Mouse (Mus musculus) midbrain, embryonic 15.5 days (tissue): ENCODE measurements around the gene Tmem95. TPM values are rescaled to one million over a fixed set of nuclear protein-coding genes. Genes with fewer than 3 reads are reported as not detected.
"Not testable (repeated sequence)": the region's sequence is repeated elsewhere in the genome, so short reads cannot be mapped to it uniquely, and the experiment has no call there.

ENCODE experiments used
- ATAC-seq: fragments of 200-750 bp; cut with Nextera tagmentation; replicated peaks from 2 replicates; pipeline ENCODE4 v1.8.0; 2017; ENCODE audit warnings: moderate TSS enrichment
- H3K27ac ChIP-seq: fragments of 300-500 bp; sonication (generic); 2 replicates; pipeline ENCODE4 v1.5.1; 2015; ENCODE audit warnings: mild to moderate bottlenecking, inconsistent platforms
- H3K27me3 ChIP-seq: fragments of 300-500 bp; sonication (generic); replicated peaks from 2 replicates; pipeline ENCODE4 v1.6.1; 2015; ENCODE audit warnings: inconsistent platforms
- H3K36me3 ChIP-seq: fragments of 300-500 bp; sonication (generic); replicated peaks from 2 replicates; pipeline ENCODE4 v1.6.1; 2015; ENCODE audit warnings: inconsistent platforms
- H3K4me1 ChIP-seq: fragments of 300-500 bp; sonication (generic); 2 replicates; pipeline ENCODE4 v1.6.1; 2015; ENCODE audit warnings: inconsistent platforms
- H3K4me2 ChIP-seq: fragments of 300-500 bp; sonication (generic); 2 replicates; pipeline ENCODE4 v1.6.1; 2015; ENCODE audit warnings: inconsistent platforms, mild to moderate bottlenecking, moderate library complexity
- H3K4me3 ChIP-seq: fragments of 300-500 bp; sonication (generic); 2 replicates; pipeline ENCODE4 v1.5.1; 2015; ENCODE audit warnings: mild to moderate bottlenecking, inconsistent platforms
- H3K9ac ChIP-seq: fragments of 300-500 bp; sonication (generic); 2 replicates; pipeline ENCODE4 v1.6.1; 2015; ENCODE audit warnings: mild to moderate bottlenecking, inconsistent platforms
- H3K9me3 ChIP-seq: fragments of 300-500 bp; sonication (generic); 2 replicates; pipeline ENCODE4 v1.6.1; 2016; ENCODE audit warnings: inconsistent platforms
- WGBS: fragments of 180-500 bp; shearing (Covaris S2); methylation state at CpG from one replicate; pipeline ENCODE4 v1.1.7; 2015; ENCODE audit warnings: mixed read lengths; 5-methylcytosine and 5-hydroxymethylcytosine counted together
- polyA plus RNA-seq: library from polyadenylated mRNA; unstranded; fragments of >200 nt; fragmentation: Nextera tagmentation; extraction: Ambion mirVana; gene quantifications from 2 replicates; pipeline ENCODE4 v1.2.1, GENCODE M21; 2015

Gene Tmem95
- polyA plus RNA-seq, 1 experiment from 2014 or later = not detected

DNA sequence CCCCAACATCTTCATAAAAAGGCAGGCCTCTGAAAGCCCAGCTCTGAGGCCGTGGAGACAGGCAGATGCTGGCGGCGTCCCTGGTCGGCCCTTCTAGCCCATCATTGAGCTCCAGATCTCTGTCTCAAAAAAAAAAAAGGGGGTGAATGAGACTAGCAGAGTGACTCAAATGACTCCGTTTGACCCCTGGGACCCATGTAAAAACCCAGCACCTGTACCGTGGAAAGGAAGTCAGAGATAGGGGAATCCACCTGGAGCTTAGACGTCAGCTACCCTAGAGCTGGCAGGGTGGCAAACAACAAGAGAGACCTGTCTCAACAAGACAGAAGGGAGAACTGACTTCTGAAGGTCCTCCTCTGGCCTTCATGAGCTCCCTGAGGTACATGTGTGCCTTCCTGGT is 6.0 kb downstream of the Tmem95 start:
- H3K27ac ChIP-seq = no peak overlapping the region
- no peaks in the 10 kb centered on the region for H3K27me3 ChIP-seq
- 90% methylated on average over 7 of the region's 7 CpGs for WGBS
- H3K9me3 ChIP-seq = no peaks in the 10 kb centered on the region
- no peak overlapping the region for H3K4me3 ChIP-seq
- no peaks in the 10 kb centered on the region for H3K4me1 ChIP-seq
- no peak overlapping the region for H3K4me2 ChIP-seq
- no peaks in the 10 kb centered on the region for H3K36me3 ChIP-seq
- H3K9ac ChIP-seq = no peak overlapping the region
- no peak for ATAC-seq

DNA sequence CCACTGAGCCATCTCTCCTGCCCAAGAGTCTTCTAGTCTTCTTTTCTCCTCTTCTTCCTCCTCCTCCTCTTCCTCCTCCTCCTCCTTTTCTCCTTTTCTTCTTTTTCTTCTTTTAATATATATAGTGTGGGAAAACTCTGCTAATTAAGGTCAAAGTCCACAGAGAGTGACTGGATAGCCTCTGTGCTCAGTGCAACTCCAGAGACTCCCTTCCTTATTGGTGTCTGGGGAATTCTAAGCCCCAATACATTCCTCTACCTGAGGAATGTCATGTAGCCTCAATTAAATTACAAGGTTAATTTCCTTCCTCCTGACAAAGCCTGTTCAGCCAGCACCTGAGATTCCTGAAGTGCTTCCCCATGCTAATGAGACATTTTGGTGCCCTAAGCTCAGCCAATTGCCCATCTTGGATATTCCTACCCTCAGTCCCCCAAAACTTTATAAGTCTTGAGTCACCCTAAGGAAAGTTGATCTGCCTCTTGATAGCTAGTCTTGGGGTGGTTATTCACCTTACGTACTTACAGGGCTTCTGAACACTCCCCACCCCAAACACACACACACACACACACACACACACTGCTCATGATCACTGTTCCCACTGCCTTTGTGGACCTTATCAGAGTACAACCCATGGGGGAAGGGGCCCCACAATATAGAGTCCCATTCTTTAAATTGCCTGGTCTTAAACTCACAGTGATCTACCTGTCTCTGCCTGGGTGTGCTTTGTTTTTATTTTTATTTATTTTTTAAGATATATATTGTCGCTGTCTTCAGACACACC is 7.3 kb downstream of the Tmem95 start:
- Histone ChIP-seq H3K27ac (no peak overlapping the region), H3K9me3 (no peaks in the 10 kb centered on the region), H3K36me3 (no peaks in the 10 kb centered on the region), H3K9ac (no peak overlapping the region), H3K4me3 (no peak overlapping the region), H3K4me2 (no peak overlapping the region), H3K4me1 (no peaks in the 10 kb centered on the region), H3K27me3 (no peaks in the 10 kb centered on the region)
- ATAC-seq = no peak
- WGBS = 99% methylated on average over 2 of the region's 2 CpGs

DNA sequence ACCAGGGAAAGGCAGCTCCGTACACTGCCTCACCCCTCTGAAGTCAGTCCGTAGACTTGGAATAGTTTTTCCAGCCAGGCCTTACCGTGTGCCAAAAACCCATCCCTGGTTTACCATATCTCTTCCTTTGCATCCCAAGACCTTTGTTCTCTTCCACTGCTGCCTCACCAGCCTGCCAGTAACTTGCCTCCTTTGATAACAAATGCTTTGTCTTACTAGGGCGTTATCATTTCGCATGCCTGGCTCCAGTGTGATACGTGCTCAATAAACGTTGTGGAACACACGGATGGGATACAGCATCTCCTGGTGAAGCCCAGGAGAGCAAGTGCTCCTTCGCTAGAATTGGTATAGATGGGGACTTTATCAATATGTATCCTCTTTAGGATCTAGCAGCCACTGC is 10.5 kb downstream of the Tmem95 start:
- WGBS = 74% methylated on average over 9 of the region's 9 CpGs
- no peak for ATAC-seq
- Histone ChIP-seq H3K27me3 (no peaks in the 10 kb centered on the region), H3K4me1 (no peaks in the 10 kb centered on the region), H3K9me3 (no peaks in the 10 kb centered on the region), H3K9ac (no peak overlapping the region), H3K4me3 (no peak overlapping the region), H3K27ac (no peak overlapping the region), H3K36me3 (no peaks in the 10 kb centered on the region), H3K4me2 (no peak overlapping the region)

DNA sequence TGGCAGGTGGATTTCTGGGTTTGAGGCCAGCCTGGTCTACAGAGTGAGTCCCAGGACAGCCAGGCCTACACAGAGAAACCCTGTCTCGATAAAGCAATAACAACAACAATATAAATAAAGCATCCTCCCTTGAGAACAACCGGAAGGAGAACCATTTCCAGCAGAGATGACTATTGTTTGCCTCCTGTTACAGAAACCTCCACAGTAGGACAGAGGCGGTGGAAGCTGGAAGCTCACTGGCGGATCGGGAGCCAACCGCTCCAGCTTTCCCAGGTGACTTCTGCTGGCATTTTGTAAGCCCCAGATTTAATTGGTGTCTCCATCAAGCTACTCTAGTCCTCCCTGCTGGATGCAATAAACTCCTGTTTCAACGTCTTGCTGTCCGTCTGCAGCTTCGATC is 12.3 kb downstream of the Tmem95 start:
- Histone ChIP-seq H3K4me1 (no peaks in the 10 kb centered on the region), H3K9me3 (no peaks in the 10 kb centered on the region), H3K27ac (no peak overlapping the region), H3K36me3 (no peaks in the 10 kb centered on the region), H3K27me3 (no peaks in the 10 kb centered on the region), H3K4me3 (no peak overlapping the region), H3K4me2 (no peak overlapping the region), H3K9ac (no peak overlapping the region)
- ATAC-seq = no peak
- WGBS = 76% methylated on average over 9 of the region's 9 CpGs

DNA sequence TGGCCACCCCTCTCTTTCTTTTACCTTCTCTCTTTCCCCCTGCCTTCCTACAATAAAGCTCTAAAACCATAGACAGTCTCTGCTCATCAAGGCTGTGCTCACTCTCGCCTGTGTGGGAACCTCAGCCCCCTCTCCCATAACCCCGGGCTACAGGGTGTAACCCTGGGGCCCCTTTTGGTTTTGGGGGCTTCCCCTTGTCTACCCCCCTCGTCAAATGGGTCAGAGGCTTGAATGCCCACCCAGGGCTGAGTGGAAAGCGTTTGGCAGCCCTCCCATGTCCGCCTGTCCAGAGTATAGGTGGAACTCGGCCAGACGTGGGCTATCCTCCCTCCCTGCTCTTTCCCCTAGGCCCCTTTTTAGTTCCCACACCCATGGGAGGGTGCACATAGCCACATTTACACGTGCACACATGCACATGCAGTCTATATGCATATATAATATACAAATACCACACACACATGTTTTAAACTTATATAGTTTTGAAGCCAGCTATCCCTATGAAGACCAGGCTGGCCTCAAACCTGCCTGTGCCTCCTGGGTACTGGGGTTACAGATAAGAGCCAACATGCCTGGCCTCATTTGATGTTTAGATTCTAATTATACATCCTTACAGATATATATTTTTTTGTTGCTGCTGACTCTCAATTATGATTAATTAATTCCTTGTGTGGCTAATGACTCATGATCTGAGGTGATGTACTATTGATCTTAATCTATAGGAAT is 13.5 kb downstream of the Tmem95 start:
- WGBS = 53% methylated on average over 8 of the region's 8 CpGs
- no peaks in the 10 kb centered on the region for H3K36me3 ChIP-seq
- no peak overlapping the region for H3K9ac ChIP-seq
- H3K4me3 ChIP-seq = no peak overlapping the region
- H3K9me3 ChIP-seq = no peaks in the 10 kb centered on the region
- no peak for ATAC-seq
- no peak overlapping the region for H3K27ac ChIP-seq
- no peak overlapping the region for H3K4me2 ChIP-seq
- peaks cover 2% of the 10 kb centered on the region; the same call in 1 of the 2 replicates for H3K27me3 ChIP-seq
- no peaks in the 10 kb centered on the region for H3K4me1 ChIP-seq

DNA sequence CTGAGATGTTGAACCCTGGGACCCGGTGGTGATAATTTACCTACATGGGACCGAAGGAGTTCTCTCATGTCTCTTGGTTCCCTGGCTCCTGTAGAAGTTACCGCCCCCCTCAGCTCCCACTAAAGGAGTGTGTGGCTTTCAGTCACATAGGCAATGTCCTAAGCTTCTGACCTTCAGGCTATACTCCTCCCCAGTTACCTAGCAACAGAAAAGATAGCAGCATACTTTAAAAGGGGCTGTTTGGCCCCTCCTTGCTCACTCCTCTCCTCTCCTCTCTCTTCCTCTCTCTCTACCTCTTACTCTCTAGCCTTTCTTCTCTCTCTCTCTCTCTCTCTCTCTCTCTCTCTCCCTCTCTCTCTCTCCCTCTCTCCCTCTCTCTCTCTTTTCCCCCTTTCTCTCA is 14.1 kb downstream of the Tmem95 start:
- not testable (repeated sequence) for H3K4me1 ChIP-seq, H3K9ac ChIP-seq
- 87% methylated on average over 3 of the region's 3 CpGs for WGBS

DNA sequence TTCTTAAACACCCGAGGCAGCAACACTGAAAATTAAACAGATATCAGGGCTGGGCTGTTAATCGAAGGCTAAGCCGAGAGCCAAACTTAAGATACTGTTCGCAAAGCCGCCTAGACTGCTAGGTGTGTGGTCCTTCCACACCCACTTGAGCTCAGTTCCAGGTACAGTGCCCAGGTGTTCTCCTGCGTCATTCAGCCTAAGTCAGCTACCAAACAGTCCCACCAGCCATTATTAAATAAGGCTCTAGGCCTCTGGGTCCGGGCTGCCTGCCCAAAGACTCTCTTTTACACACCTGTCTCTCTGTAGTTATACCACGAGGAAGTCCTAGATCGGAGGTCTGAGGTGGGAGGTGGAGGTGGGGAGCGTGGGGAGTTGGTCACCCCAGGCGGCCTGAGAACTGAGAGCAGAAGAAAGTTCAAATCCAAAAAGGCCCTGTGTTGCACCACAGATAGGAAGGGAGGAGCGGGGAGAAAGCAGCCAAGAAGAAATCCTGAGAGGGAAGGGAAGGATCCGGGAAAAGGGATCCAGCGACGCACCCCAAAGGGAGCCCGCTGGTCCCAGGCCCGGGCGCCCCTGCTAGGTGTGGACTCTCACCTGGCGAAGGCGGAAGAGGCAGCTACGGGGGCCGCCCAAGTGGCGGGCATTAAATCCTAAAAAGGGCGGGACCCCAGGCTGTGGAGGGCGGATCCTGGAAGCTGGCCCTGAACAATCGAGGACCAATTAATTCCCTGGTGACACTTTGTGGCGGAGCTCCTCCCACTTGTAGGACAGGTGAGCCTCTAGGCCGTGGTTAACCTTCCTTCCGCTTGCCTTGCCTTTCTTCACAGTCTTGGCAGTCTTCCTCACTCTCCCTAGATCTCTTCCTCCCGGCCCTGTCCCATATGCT is 19.5 kb downstream of the Tmem95 start, which contains the start of gene Tnk1:
Gene Tnk1, minus strand, starts transcription at position 618 of the 886 bp plus-strand sequence.
- H3K4me1 ChIP-seq = no peaks in the 10 kb centered on the region; the same call in 1 of the 2 replicates
- WGBS = 22% methylated on average over 30 of the region's 30 CpGs

More for the DNA sequence above, 14.1 kb downstream of the Tmem95 start:
- not testable (repeated sequence) for H3K4me3 ChIP-seq, H3K36me3 ChIP-seq, H3K27me3 ChIP-seq, H3K27ac ChIP-seq, H3K4me2 ChIP-seq, ATAC-seq, H3K9me3 ChIP-seq

DNA sequence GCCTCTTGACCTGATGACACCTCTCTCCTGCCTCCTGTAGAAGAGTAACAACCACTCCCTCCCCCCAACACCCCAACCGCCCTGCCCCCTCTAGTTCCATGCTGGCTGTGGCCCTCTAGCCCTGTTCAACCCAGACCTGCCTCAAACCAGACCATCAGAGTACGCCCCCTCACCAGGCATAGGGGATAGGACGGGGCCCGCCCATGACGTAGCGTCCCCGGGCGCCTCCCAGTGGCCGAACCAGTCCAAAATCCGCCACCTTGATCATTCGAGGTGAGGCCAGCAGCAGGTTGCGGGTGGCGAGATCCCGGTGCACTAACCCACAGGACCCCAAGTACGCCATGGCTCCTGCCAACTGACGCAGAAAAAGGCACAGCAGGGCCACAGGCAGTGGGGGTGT is 22.5 kb downstream of the Tmem95 start:
- Histone ChIP-seq H3K27ac (no peak overlapping the region), H3K36me3 (peaks cover 12% of the 10 kb centered on the region; the same call in 1 of the 2 replicates), H3K27me3 (peaks cover 12% of the 10 kb centered on the region; the same call in 1 of the 2 replicates), H3K4me2 (no peak overlapping the region), H3K4me1 (peaks cover 3% of the 10 kb centered on the region; the same call in 1 of the 2 replicates), H3K4me3 (no peak overlapping the region), H3K9me3 (no peaks in the 10 kb centered on the region), H3K9ac (no peak overlapping the region)
- ATAC-seq = no peak
- 15% methylated on average over 16 of the region's 16 CpGs for WGBS

More for the DNA sequence above, 19.5 kb downstream of the Tmem95 start, which contains the start of gene Tnk1:
- ATAC-seq = no peak
- Histone ChIP-seq H3K36me3 (no peaks in the 10 kb centered on the region), H3K9ac (no peak within 1 kb of the TSS), H3K9me3 (no peaks in the 10 kb centered on the region), H3K4me3 (no peak within 1 kb of the TSS), H3K27ac (no peak within 1 kb of the TSS), H3K27me3 (peaks cover 12% of the 10 kb centered on the region; the same call in 1 of the 2 replicates), H3K4me2 (no peak within 1 kb of the TSS)

DNA sequence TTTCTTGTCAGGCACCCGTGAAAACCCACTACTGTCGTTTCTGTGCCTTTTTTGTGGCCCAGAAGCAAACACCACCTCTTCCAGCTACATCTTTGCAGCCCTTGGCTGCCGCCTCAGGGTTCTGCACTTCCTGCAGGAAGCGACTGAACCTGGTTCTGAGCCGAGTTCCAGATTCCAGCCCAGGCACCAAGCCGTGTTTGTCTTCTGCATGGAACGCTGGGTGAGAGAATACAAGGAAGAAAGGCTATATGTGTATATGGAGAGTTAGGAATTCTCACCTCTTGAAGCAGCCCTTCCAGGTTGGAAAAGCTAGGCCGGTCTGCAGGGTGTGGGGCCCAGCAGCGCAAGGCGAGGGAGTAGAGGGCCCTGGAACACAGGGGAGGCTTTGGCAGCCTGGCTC is 23.1 kb downstream of the Tmem95 start:
- ATAC-seq = no peak

DNA sequence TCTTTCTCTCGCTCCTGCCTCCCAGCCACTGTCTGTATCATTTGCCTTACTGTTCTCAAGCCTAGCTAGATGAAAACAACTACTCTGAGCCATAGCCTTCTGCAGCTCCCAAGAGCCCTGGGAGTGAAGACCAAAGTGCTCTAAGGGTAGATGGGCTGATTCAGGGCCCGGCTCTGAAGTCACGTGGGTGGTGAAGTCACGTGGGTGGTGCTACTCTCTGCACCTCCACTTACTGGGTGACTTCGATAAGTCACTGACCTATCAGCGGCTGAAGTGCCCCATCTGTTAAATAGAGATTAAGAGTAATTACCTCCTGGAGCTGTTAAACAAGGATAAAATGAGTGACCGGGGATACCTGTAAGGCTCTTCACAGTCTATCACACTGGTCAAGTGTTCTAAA is 23.8 kb downstream of the Tmem95 start:
- WGBS = 71% methylated on average over 7 of the region's 7 CpGs
- Histone ChIP-seq H3K27me3 (peaks cover 8% of the 10 kb centered on the region; the same call in 1 of the 2 replicates), H3K27ac (no peak overlapping the region), H3K4me1 (peaks cover 4% of the 10 kb centered on the region; the same call in 1 of the 2 replicates), H3K9ac (no peak overlapping the region), H3K4me2 (no peak overlapping the region), H3K4me3 (no peak overlapping the region), H3K36me3 (peaks cover 13% of the 10 kb centered on the region; the same call in 1 of the 2 replicates), H3K9me3 (no peaks in the 10 kb centered on the region)
- no peak for ATAC-seq

More for the DNA sequence above, 23.1 kb downstream of the Tmem95 start:
- no peak overlapping the region for H3K9ac ChIP-seq
- peaks cover 12% of the 10 kb centered on the region; the same call in 1 of the 2 replicates for H3K27me3 ChIP-seq
- no peak overlapping the region for H3K4me3 ChIP-seq
- no peak overlapping the region for H3K27ac ChIP-seq
- H3K4me2 ChIP-seq = no peak overlapping the region
- WGBS = 88% methylated on average over 10 of the region's 10 CpGs
- H3K36me3 ChIP-seq = peaks cover 13% of the 10 kb centered on the region; the same call in 1 of the 2 replicates
- peaks cover 4% of the 10 kb centered on the region; the same call in 1 of the 2 replicates for H3K4me1 ChIP-seq
- H3K9me3 ChIP-seq = no peaks in the 10 kb centered on the region

DNA sequence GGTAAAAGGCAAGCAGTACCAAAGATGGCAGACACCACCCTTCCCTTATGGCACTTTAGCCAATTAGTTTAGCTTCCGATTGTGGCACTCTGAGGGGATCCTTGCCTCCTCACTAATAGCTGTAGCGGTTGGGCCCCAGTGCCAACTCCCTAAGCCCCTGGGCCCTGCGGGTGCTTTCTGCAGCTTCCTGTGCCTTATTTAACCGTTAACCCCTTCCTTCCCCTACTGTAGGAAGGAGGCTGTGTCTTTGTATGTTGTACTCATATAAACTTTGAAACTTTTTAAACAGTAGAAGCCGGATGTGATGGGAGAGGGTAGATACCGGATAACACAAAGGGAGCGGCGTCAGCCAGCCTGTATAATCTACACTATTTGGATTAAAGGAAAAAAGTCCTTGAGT is 27.1 kb downstream of the Tmem95 start:
- peaks cover 23% of the 10 kb centered on the region for H3K4me1 ChIP-seq
- WGBS = 73% methylated on average over 8 of the region's 8 CpGs

More for the DNA sequence above, 27.1 kb downstream of the Tmem95 start:
- Histone ChIP-seq H3K27me3 (no peaks in the 10 kb centered on the region), H3K4me3 (no peak overlapping the region), H3K9me3 (no peaks in the 10 kb centered on the region), H3K4me2 (no peak overlapping the region), H3K9ac (no peak overlapping the region), H3K36me3 (peaks cover 13% of the 10 kb centered on the region; the same call in 1 of the 2 replicates), H3K27ac (no peak overlapping the region)
- ATAC-seq = no peak
